Mouse (Mus musculus) hindbrain, embryonic 13.5 days (tissue): ENCODE measurements around the gene Tbc1d5. TPM values are rescaled to one million over a fixed set of nuclear protein-coding genes. Genes with fewer than 3 reads are reported as not detected.

ENCODE experiments used
- ATAC-seq: fragments of 200-750 bp; cut with Nextera tagmentation; 2 replicates; pipeline ENCODE4 v1.8.0; 2017; ENCODE audit warnings: moderate TSS enrichment; ENCODE audit not compliant: low FRiP score
- H3K27ac ChIP-seq: fragments of 300-500 bp; sonication (generic); 2 replicates; pipeline ENCODE4 v1.5.1; 2015; ENCODE audit warnings: inconsistent platforms, mild to moderate bottlenecking, moderate library complexity
- H3K27me3 ChIP-seq: fragments of 300-500 bp; sonication (generic); 2 replicates; pipeline ENCODE4 v1.6.1; 2015; ENCODE audit warnings: mild to moderate bottlenecking, inconsistent platforms
- H3K36me3 ChIP-seq: fragments of 300-500 bp; sonication (generic); 2 replicates; pipeline ENCODE4 v1.6.1; 2015; ENCODE audit warnings: mild to moderate bottlenecking, inconsistent platforms
- H3K4me1 ChIP-seq: fragments of 300-500 bp; sonication (generic); replicated peaks from 2 replicates; pipeline ENCODE4 v1.6.1; 2015; ENCODE audit warnings: inconsistent platforms
- H3K4me2 ChIP-seq: fragments of 300-500 bp; sonication (generic); 2 replicates; pipeline ENCODE4 v1.6.1; 2015; ENCODE audit warnings: inconsistent platforms, mild to moderate bottlenecking, moderate library complexity
- H3K4me3 ChIP-seq: fragments of 300-500 bp; sonication (generic); 2 replicates; pipeline ENCODE4 v1.5.1; 2015; ENCODE audit warnings: mild to moderate bottlenecking, inconsistent platforms
- H3K9ac ChIP-seq: fragments of 300-500 bp; sonication (generic); 2 replicates; pipeline ENCODE4 v1.6.1; 2015; ENCODE audit warnings: mild to moderate bottlenecking, inconsistent platforms
- H3K9me3 ChIP-seq: fragments of 300-500 bp; sonication (generic); 2 replicates; pipeline ENCODE4 v1.6.1; 2016; ENCODE audit warnings: inconsistent platforms
- WGBS: fragments of 180-500 bp; shearing (Covaris S2); methylation state at CpG from one replicate; pipeline ENCODE4 v1.1.7; 2015; 5-methylcytosine and 5-hydroxymethylcytosine counted together
- polyA plus RNA-seq: library from polyadenylated mRNA; unstranded; fragments of >200 nt; fragmentation: Nextera tagmentation; extraction: Ambion mirVana; gene quantifications from 2 replicates; pipeline ENCODE4 v1.2.1, GENCODE M21; 2015

The Tbc1d5 gene
- polyA plus RNA-seq, 1 experiment from 2014 or later = 8.3 TPM

- Histone ChIP-seq H3K36me3 (no peaks in the 10 kb centered on the region), H3K27ac (no peak overlapping the region), H3K4me3 (no peak overlapping the region), H3K27me3 (no peaks in the 10 kb centered on the region), H3K4me2 (no peak overlapping the region), H3K4me1 (no peaks in the 10 kb centered on the region), H3K9ac (no peak overlapping the region), H3K9me3 (no peaks in the 10 kb centered on the region)
- WGBS = 88% methylated on average over 5 of the region's 5 CpGs
- ATAC-seq = no peak
These were observed 416.9 kb downstream of the Tbc1d5 start for GRCm38 (mm10) chr17:50762231-50762630.

- H3K27ac ChIP-seq = no peak overlapping the region
- H3K4me2 ChIP-seq = no peak overlapping the region
- H3K4me3 ChIP-seq = no peak overlapping the region
- H3K9me3 ChIP-seq = no peaks in the 10 kb centered on the region
- no peaks in the 10 kb centered on the region for H3K4me1 ChIP-seq
- no peak for ATAC-seq
- peaks cover 3% of the 10 kb centered on the region; the same call in 1 of the 2 replicates for H3K36me3 ChIP-seq
- no peak overlapping the region for H3K9ac ChIP-seq
- WGBS = 30% methylated on average over 5 of the region's 5 CpGs
- H3K27me3 ChIP-seq = no peaks in the 10 kb centered on the region
These were observed 418.1 kb downstream of the Tbc1d5 start for GRCm38 (mm10) chr17:50761082-50761481.

GRCm38 (mm10) chr17:50753356-50754138, 425.6 kb downstream of the Tbc1d5 start:
- H3K27me3 ChIP-seq = no peaks in the 10 kb centered on the region
- 90% methylated on average over 9 of the region's 9 CpGs for WGBS
- H3K4me2 ChIP-seq = no peak overlapping the region
- H3K9me3 ChIP-seq = no peaks in the 10 kb centered on the region
- no peaks in the 10 kb centered on the region for H3K4me1 ChIP-seq
- no peak overlapping the region for H3K9ac ChIP-seq
- no peak for ATAC-seq
- no peak overlapping the region for H3K4me3 ChIP-seq
- no peak overlapping the region for H3K27ac ChIP-seq
- H3K36me3 ChIP-seq = peaks cover 4% of the 10 kb centered on the region; the same call in 1 of the 2 replicates

DNA sequence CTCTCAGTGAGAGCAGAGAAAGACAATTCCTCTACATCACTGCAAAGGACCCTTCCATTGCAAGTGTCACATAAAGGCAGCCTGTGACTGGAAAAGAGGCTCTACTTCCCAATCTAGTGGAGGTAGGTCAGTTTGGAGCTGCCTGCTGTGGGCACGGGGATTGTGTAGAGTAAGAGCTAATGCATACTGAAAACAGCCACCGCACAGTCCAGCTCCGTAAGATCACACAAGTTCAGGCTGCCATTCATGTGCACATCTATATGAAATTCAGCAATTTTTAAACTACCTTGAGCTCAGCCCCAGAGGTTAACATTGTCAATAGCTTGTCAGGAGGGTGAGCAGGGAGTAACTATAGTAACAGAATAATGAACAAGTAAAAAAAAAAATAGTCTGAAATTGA, 426.4 kb downstream of the Tbc1d5 start:
- 92% methylated on average over 3 of the region's 3 CpGs for WGBS
- Histone ChIP-seq H3K36me3 (peaks cover 4% of the 10 kb centered on the region; the same call in 1 of the 2 replicates), H3K4me1 (no peaks in the 10 kb centered on the region), H3K9me3 (no peaks in the 10 kb centered on the region), H3K9ac (no peak overlapping the region), H3K27me3 (no peaks in the 10 kb centered on the region), H3K27ac (no peak overlapping the region), H3K4me2 (no peak overlapping the region), H3K4me3 (no peak overlapping the region)
- no peak for ATAC-seq

- Histone ChIP-seq H3K27me3 (no peaks in the 10 kb centered on the region), H3K27ac (no peak overlapping the region), H3K9me3 (no peaks in the 10 kb centered on the region), H3K4me2 (no peak overlapping the region), H3K4me3 (no peak overlapping the region), H3K4me1 (no peaks in the 10 kb centered on the region), H3K9ac (no peak overlapping the region), H3K36me3 (peaks cover 4% of the 10 kb centered on the region; the same call in 1 of the 2 replicates)
- no peak for ATAC-seq
- 92% methylated on average over 3 of the region's 3 CpGs for WGBS
These were observed 427.2 kb downstream of the Tbc1d5 start for GRCm38 (mm10) chr17:50751911-50752310.

DNA sequence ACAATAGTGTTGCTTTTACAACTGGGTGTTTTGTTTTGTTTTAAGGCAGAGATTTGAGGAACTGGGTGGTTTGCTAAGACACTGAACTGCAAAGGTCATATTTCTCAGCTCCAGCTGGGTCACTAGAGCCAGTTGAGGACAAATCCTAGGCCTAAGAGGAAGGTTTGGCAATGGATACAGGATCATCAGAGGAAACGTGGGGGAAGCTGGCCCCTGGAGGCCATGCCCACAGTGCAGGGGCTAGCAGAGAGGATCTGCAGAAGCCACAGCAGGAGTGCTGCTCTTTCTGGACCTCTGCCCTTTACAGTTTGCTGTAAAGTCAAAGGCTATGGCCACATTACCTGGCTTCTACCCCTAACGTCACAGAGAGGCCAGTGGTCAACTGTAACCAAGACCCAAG, 428.3 kb downstream of the Tbc1d5 start:
- Histone ChIP-seq H3K27me3 (no peaks in the 10 kb centered on the region), H3K36me3 (no peaks in the 10 kb centered on the region), H3K4me1 (no peaks in the 10 kb centered on the region), H3K4me3 (no peak overlapping the region), H3K9me3 (no peaks in the 10 kb centered on the region), H3K27ac (no peak overlapping the region), H3K9ac (no peak overlapping the region), H3K4me2 (no peak overlapping the region)
- ATAC-seq = no peak
- WGBS = 63% methylated on average over 2 of the region's 2 CpGs

DNA sequence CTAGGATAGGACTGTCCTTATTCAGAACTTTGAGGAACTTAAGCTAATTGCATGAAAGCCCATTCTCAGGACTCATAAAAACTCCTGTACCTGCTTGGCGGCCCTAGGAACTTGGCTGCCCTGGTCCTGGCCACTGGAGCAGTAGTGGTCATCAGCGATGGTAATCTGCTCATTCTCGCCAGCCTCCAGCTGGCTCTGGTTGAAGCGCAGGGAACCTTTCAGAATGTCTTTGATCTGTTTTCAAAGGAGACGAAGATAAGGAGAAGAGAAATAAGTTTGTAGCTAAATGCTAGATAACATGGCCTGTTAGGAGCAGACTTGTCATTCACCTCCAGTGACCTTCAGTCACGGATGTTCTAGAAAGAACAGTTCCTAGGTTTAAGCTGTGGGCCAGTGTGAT, 437.8 kb downstream of the Tbc1d5 start:
- H3K9ac ChIP-seq = no peak overlapping the region

DNA sequence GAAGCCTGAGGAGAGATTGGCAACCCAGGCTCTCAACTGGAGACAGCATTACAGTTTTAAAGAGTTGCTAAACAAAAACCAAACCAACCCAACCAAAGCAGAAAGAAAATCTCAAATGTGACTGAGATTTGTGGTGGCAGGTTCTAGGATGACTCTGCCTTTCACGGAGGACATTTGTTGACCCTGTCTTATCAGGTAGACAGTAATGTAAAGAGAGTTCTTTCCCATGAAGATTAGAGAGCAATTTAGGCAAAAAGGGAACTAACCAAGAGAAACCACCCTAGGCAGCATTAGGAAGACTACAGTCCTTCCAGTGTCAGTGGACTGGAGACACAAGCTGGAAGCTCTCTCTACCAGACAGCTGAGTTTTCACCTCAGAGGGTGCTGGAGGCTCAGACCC, 438.3 kb downstream of the Tbc1d5 start:
- 93% methylated on average over 1 of the region's 1 CpGs for WGBS
- Histone ChIP-seq H3K4me2 (no peak overlapping the region), H3K9me3 (no peaks in the 10 kb centered on the region), H3K36me3 (0 out of 2 replicates have a peak, but pooled peaks cover 4% of the 10 kb centered on the region), H3K4me3 (no peak overlapping the region), H3K9ac (no peak overlapping the region), H3K4me1 (peaks cover 11% of the 10 kb centered on the region), H3K27me3 (no peaks in the 10 kb centered on the region), H3K27ac (no peak overlapping the region)
- ATAC-seq = no peak

More for the DNA sequence above, 437.8 kb downstream of the Tbc1d5 start:
- whole genome bisulfite sequencing = 95% methylated on average over 6 of the region's 6 CpGs
- H3K36me3 ChIP-seq = no peaks in the 10 kb centered on the region
- no peaks in the 10 kb centered on the region for H3K9me3 ChIP-seq
- no peaks in the 10 kb centered on the region for H3K27me3 ChIP-seq
- H3K27ac ChIP-seq = no peak overlapping the region
- no peak overlapping the region for H3K4me2 ChIP-seq
- H3K4me1 ChIP-seq = peaks cover 6% of the 10 kb centered on the region
- H3K4me3 ChIP-seq = no peak overlapping the region
- no peak for ATAC-seq

GRCm38 (mm10) chr17:50738476-50738875, 440.7 kb downstream of the Tbc1d5 start:
- 95% methylated on average over 2 of the region's 2 CpGs for WGBS
- H3K27ac ChIP-seq = no peak overlapping the region
- no peak for ATAC-seq

GRCm38 (mm10) chr17:50737068-50737467, 442.1 kb downstream of the Tbc1d5 start:
- ATAC-seq = no peak
- WGBS = 67% methylated on average over 2 of the region's 2 CpGs
- Histone ChIP-seq H3K4me2 (no peak overlapping the region), H3K9me3 (no peaks in the 10 kb centered on the region), H3K27me3 (no peaks in the 10 kb centered on the region), H3K4me3 (no peak overlapping the region), H3K27ac (no peak overlapping the region), H3K4me1 (peaks cover 13% of the 10 kb centered on the region), H3K36me3 (0 out of 2 replicates have a peak, but pooled peaks cover 5% of the 10 kb centered on the region), H3K9ac (no peak overlapping the region)

More at GRCm38 (mm10) chr17:50738476-50738875, 440.7 kb downstream of the Tbc1d5 start:
- H3K36me3 ChIP-seq = 0 out of 2 replicates have a peak, but pooled peaks cover 5% of the 10 kb centered on the region
- H3K27me3 ChIP-seq = no peaks in the 10 kb centered on the region
- H3K4me3 ChIP-seq = no peak overlapping the region
- H3K9me3 ChIP-seq = no peaks in the 10 kb centered on the region
- H3K4me1 ChIP-seq = peaks cover 13% of the 10 kb centered on the region
- no peak overlapping the region for H3K9ac ChIP-seq
- H3K4me2 ChIP-seq = no peak overlapping the region

DNA sequence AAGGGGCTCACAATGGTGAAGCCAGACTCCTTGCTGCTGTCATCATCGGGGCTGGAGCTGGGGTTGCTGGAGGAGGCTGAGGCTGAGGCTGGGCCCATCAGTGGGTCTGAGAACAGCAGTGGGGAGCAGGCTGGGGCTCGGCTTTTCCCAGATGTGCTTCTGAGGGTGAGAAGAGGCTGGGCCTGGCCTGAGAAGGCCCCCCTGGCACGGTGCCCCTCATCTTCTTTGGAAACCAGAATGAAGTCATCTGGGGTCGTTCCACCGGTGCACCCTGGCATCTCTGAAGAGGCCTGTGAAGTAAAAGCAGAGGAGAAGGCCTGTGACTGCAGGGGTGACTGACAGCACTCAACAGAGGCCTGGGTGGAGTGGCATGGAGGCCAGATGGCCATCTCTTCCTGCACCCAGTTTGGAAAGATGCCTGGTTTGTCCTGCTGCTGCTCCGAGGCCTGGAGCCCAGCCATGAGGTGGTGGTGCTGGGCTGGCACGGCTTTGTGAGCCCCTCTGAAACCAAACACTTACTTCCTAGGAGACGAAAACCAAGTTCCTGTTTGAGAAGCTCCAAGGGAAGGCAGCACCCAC, 443.1 kb downstream of the Tbc1d5 start:
- Histone ChIP-seq H3K4me2 (no peak overlapping the region), H3K9ac (no peak overlapping the region), H3K9me3 (no peaks in the 10 kb centered on the region), H3K4me3 (no peak overlapping the region), H3K27me3 (no peaks in the 10 kb centered on the region), H3K36me3 (0 out of 2 replicates have a peak, but pooled peaks cover 5% of the 10 kb centered on the region), H3K4me1 (peaks cover 13% of the 10 kb centered on the region), H3K27ac (no peak overlapping the region)
- 69% methylated on average over 8 of the region's 8 CpGs for WGBS
- ATAC-seq = no peak

DNA sequence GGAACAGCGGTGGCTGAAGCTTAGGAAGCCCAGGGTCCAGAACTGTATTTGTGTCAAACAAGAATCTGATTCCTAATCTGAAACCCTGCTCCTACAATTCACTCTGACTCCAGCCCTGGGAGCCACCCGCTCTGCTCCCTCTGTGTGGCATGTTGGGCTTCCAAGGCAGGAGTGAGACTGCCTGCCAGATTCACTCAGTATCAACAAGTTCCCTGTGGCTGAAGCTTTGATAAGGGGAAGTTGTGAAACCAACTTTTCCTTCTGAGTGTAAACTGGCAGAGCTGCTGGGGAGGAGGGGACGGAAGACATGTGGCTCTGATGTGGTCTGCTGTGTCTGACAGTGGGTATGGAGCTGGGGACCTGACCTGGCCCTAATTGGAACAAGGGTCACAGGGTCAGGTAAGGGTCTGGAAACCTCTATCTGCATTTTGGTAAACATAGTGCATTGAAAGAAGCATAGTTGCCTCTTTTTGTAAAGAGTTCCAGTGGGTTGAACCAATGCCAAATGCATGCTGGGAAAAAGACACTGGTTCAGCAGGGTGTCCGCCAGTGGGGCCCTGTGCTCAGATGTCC, 443.7 kb downstream of the Tbc1d5 start:
- no peak overlapping the region for H3K4me3 ChIP-seq
- WGBS = 81% methylated on average over 4 of the region's 4 CpGs
- no peak overlapping the region for H3K4me2 ChIP-seq
- no peak overlapping the region for H3K9ac ChIP-seq
- H3K36me3 ChIP-seq = 0 out of 2 replicates have a peak, but pooled peaks cover 5% of the 10 kb centered on the region
- H3K27me3 ChIP-seq = no peaks in the 10 kb centered on the region
- no peaks in the 10 kb centered on the region for H3K9me3 ChIP-seq
- H3K4me1 ChIP-seq = peaks cover 13% of the 10 kb centered on the region
- no peak for ATAC-seq
- no peak overlapping the region for H3K27ac ChIP-seq
